1 mouse cellular context compared by ENCODE assay signal in the genomic region with DNA sequence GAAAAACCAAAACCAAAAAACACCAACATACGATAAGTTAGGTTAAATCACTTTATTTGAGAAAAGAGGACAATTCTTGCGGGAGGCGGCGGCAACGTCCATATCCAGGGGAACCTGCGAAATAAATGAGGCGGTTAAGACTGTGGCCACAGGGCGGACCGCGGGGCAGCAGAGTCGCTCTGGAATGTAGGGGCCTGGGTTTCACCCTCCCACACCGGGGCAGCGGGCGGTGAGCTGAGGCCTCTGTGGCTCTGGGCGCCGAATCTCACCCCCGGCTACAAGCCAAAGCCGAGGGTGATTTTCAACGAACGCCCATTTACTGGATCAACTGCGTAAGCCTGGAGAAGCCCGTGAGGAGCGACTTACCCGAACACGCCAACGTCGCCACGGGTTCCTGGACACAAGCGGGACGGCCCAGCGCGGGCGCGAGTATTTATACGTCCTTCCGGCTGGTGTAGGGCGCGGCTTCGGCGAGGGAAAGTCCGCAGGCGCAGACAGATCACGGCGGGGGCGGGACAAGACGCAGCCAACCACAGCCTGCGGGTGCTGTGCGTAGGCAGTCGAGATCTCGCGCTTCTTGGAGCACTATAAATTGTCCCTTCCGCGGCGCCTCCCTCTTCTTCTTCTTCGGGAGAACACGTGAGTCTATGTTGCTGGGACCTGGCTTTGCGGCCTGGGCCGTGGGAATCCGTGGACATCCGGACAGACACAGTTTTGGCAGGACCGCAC.
TF ChIP-seq lines count a peak whose summit lies in the region.

No protein-coding gene starts in this region.

TF ChIP-seq in myocyte, 11 proteins besides CTCF, POLR2A, EP300 and RAD21 (continued from another document):
- TF ChIP-seq MYOD1 (IDR thresholded peaks at IDR 0.05; ENCODE audit: control insufficient read depth in 1 of 3, insufficient read length in 2 of 3, low read depth in 2 of 3): no peak
- TF ChIP-seq CEBPB (IDR thresholded peaks at IDR 0.05; ENCODE audit: insufficient read depth, poor library complexity, severe bottlenecking): no peak
- TF ChIP-seq MAX (IDR thresholded peaks at IDR 0.05; ENCODE audit: low read depth): peak; percentile 51
- TF ChIP-seq POLR2AphosphoS2 (IDR thresholded peaks at IDR 0.05; ENCODE audit: insufficient read length, low read depth): peak; percentile 93
- no peak for TF ChIP-seq MYOG (IDR thresholded peaks at IDR 0.05; ENCODE audit: control insufficient read depth in 1 of 3, insufficient read depth in 1 of 3, insufficient read length in 2 of 3, low read depth in 2 of 3)
- TF ChIP-seq TCF12 (IDR thresholded peaks at IDR 0.05; ENCODE audit: insufficient read depth, poor library complexity, severe bottlenecking): no peak
- no peak for TF ChIP-seq SRF (IDR thresholded peaks at IDR 0.05; ENCODE audit: control insufficient read depth, insufficient read length, low read depth)
- peak; percentile 30 for TF ChIP-seq USF1 (IDR thresholded peaks at IDR 0.05; ENCODE audit: low read depth)
